Mouse (Mus musculus) G1E (cell line): Measurements from ENCODE around the gene Rnf216. TPM values are rescaled to one million over a fixed set of nuclear protein-coding genes. Genes with fewer than 3 reads are reported as not detected.
A peak's percentile ranks its signal among the peaks of the same experiment; 100 is the strongest.

ENCODE experiments used
- ATAC-seq: 2 replicates; pipeline ENCODE4 v1.8.0; 2016; ENCODE audit warnings: mild to moderate bottlenecking; ENCODE audit not compliant: insufficient number of reproducible peaks, poor library complexity, low FRiP score, severe bottlenecking; ENCODE audit errors: extremely low read depth
- DNase-seq: peaks from one replicate; pipeline ENCODE4 v3.0.0; 2012; ENCODE audit warnings: low spot score
- H3K27me3 ChIP-seq: 2 replicates; pipeline ENCODE4 v1.6.1; 2012; ENCODE audit warnings: mild to moderate bottlenecking, low read length, inconsistent platforms; ENCODE audit not compliant: insufficient read depth
- H3K36me3 ChIP-seq: replicated peaks from 2 replicates; pipeline ENCODE3; 2012; ENCODE audit warnings: mild to moderate bottlenecking, inconsistent platforms
- H3K4me1 ChIP-seq: 2 replicates; pipeline ENCODE4 v1.6.1; 2012; ENCODE audit warnings: low read depth, low read length, inconsistent platforms, mixed read lengths; ENCODE audit not compliant: insufficient read depth
- H3K4me3 ChIP-seq: 2 replicates; pipeline ENCODE4 v1.5.1; 2012; ENCODE audit warnings: low read depth, mild to moderate bottlenecking, inconsistent platforms, low read length, moderate library complexity, mixed read lengths
- H3K9me3 ChIP-seq: replicated peaks from 2 replicates; pipeline ENCODE4 v1.6.1; 2012; ENCODE audit warnings: inconsistent platforms
- CTCF ChIP-seq: IDR thresholded peaks from 2 replicates; pipeline ENCODE4 v1.5.1; 2012; ENCODE audit warnings: low read depth, low read length, inconsistent platforms, mixed read lengths
- GATA1 ChIP-seq: IDR thresholded peaks from 2 replicates; pipeline ENCODE4 v1.6.1; 2012; ENCODE audit warnings: borderline replicate concordance, low read length, inconsistent platforms, mixed read lengths
- GATA2 ChIP-seq: IDR thresholded peaks from 2 replicates; pipeline ENCODE4 v1.6.1; 2012; ENCODE audit warnings: low read depth, low read length, inconsistent platforms, borderline replicate concordance
- POLR2AphosphoS5 ChIP-seq: IDR thresholded peaks from 2 replicates; pipeline ENCODE4 v1.6.1; 2012; ENCODE audit warnings: low read depth, low read length, inconsistent platforms; ENCODE audit not compliant: insufficient replicate concordance
- TAL1 ChIP-seq: conservative IDR thresholded peaks from 2 replicates; pipeline ENCODE4 v1.6.1; 2012; ENCODE audit warnings: low read depth, low read length, inconsistent platforms, mixed read lengths
- polyA plus RNA-seq: library from polyadenylated mRNA; stranded (reverse); fragments of >175 nt; gene quantifications from 2 replicates; pipeline ENCODE4 v1.2.3, GENCODE M21; 2012
- total RNA-seq, 2 experiments: library from RNA; stranded (forward) in 1 of 2; stranded (reverse) in 1 of 2; fragments of 200-1000 nt in 1 of 2; fragments of >200 nt in 1 of 2; fragmentation: Nextera tagmentation in 1 of 2; gene quantifications; 2 replicates each; pipeline ENCODE4 v1.2.3; 2014 to 2017

Gene Rnf216
- total and polyA plus RNA-seq, 3 experiments, result 35.5 to 89.5 (median 54.9) TPM

DNA sequence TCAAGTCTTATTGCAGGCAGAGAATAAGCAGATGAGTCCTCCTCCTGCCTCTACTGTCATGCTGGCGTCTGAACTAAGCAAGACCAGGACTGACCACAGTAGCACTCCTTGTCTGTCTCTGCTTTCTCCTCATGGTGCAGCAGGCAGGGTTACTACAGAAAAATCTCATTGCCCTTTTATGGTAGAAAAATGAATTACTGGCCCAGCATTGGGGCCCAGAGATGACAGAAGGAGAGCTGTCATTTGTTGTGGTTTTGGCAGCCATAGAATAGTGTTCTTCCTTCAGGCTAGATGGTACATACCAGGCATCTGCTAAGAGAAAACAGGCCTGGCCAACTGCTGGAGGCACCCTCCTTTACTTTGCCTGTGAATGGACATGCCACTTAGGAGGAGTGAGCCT is 55.0 kb downstream of the Rnf216 start:
- Histone ChIP-seq H3K27me3 (no peaks in the 10 kb centered on the region), H3K4me3 (no peak overlapping the region; the same call in 1 of the 2 replicates), H3K9me3 (no peaks in the 10 kb centered on the region), H3K36me3 (peaks cover 63% of the 10 kb centered on the region), H3K4me1 (peaks cover 90% of the 10 kb centered on the region)
- ATAC-seq (no peak), DNase-seq (no peak)
- TF ChIP-seq GATA1 (no peak), TAL1 (no peak), POLR2AphosphoS5 (no peak), GATA2 (no peak), CTCF (no peak)

DNA sequence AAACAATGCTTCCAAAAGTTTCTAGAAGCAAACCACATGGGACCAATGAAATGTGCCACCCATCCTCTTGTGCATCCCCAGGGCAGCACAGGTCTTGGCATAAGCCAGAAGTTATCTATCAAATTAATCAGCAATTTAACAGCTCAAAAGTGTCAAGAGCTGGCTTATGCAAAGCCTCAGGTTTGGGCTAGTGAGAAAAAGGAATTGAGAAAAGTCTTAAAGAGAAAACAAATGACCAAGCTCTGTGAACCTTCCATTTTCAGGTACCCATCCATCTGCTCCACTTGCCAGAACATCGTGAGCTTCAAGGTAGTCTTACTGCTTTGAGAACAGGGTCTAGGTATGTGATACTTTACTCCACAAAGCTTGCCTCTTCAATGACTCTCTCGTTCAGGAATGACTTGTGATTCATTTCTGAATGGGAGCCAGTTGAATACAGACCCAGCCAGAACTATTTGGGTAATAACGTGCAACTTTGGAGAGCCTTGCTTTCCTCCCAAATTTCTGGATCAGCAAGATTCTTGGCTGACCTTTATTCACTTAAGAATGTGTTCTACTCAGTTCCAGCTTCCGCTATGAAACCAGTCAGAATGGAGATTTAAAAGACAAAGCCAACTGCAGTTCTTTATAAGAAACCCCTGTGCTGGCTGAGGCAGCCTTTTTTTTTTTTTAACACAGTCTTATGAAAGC is 56.5 kb downstream of the Rnf216 start:
- Histone ChIP-seq H3K36me3 (peaks cover 64% of the 10 kb centered on the region), H3K9me3 (no peaks in the 10 kb centered on the region), H3K4me3 (no peak overlapping the region; the same call in 1 of the 2 replicates), H3K4me1 (peaks cover 95% of the 10 kb centered on the region), H3K27me3 (no peaks in the 10 kb centered on the region)
- TF ChIP-seq CTCF, result no peak
- no peak for TF ChIP-seq POLR2AphosphoS5
- TF ChIP-seq GATA2, result no peak
- TF ChIP-seq GATA1, result no peak
- TF ChIP-seq TAL1, result no peak
- DNase-seq (no peak), ATAC-seq (no peak)

DNA sequence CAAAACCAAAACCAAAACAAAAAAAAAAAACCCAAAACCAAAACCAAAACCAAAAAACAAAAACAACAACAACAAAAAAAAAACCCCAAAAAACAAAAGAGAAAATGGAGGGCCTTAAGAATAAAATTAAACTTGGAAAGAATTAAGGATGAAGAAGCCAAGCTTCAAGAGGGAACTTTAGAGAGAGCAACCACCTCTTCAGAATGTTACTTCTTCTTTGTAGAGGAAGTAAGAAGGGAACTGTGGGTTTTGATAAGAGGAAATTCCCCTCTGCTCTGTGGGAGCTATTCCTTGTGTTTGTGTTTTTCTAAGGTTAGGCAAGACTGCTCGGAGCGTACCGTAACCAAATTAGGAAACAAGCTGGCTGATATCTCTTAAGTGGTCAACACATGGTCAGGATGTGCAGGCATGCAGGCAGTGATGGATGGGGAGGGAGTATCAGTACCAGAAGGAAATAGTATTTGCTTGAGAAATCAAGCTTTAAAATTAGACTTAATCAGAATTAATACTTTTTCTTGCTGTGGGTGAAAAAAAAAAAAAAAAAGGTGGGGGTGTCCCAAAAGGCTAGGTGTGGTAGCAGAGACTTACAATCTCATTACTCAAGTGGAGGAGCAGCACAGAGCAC is 57.2 kb downstream of the Rnf216 start:
- TF ChIP-seq TAL1, result peak; percentile 55
- TF ChIP-seq GATA1, result no peak
- DNase-seq, result peak; percentile 11
- H3K9me3 ChIP-seq, result no peaks in the 10 kb centered on the region
- H3K4me1 ChIP-seq, result peaks cover 93% of the 10 kb centered on the region
- H3K4me3 ChIP-seq, result no peak overlapping the region
- no peaks in the 10 kb centered on the region for H3K27me3 ChIP-seq
- peak; percentile 57 for ATAC-seq
- peaks cover 64% of the 10 kb centered on the region for H3K36me3 ChIP-seq

DNA sequence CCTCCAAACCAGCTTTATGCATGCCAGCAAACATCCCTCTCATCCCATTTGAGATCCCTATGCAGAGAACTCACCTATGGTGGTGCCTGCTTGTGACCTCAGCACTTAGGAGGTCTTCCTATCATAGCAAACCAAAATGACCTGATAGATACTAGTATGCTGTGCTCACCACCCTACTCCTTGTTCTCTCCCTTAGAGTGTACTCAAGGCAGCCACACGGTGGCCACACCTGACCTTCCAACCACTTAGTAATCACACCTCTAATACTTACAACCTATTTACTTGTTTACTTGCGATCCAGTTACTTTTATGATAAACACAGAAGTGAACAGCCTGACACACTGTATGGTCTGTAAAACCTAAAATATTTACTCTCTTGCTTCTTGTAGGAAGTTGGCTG is 58.1 kb downstream of the Rnf216 start:
- ATAC-seq (no peak), DNase-seq (no peak)
- H3K27me3 ChIP-seq, result no peaks in the 10 kb centered on the region
- peaks cover 91% of the 10 kb centered on the region for H3K4me1 ChIP-seq
- H3K4me3 ChIP-seq, result no peak overlapping the region
- no peaks in the 10 kb centered on the region for H3K9me3 ChIP-seq
- no peak for TF ChIP-seq TAL1
- TF ChIP-seq POLR2AphosphoS5, result no peak
- no peak for TF ChIP-seq GATA2
- no peak for TF ChIP-seq CTCF
- no peak for TF ChIP-seq GATA1
- H3K36me3 ChIP-seq, result peaks cover 66% of the 10 kb centered on the region

DNA sequence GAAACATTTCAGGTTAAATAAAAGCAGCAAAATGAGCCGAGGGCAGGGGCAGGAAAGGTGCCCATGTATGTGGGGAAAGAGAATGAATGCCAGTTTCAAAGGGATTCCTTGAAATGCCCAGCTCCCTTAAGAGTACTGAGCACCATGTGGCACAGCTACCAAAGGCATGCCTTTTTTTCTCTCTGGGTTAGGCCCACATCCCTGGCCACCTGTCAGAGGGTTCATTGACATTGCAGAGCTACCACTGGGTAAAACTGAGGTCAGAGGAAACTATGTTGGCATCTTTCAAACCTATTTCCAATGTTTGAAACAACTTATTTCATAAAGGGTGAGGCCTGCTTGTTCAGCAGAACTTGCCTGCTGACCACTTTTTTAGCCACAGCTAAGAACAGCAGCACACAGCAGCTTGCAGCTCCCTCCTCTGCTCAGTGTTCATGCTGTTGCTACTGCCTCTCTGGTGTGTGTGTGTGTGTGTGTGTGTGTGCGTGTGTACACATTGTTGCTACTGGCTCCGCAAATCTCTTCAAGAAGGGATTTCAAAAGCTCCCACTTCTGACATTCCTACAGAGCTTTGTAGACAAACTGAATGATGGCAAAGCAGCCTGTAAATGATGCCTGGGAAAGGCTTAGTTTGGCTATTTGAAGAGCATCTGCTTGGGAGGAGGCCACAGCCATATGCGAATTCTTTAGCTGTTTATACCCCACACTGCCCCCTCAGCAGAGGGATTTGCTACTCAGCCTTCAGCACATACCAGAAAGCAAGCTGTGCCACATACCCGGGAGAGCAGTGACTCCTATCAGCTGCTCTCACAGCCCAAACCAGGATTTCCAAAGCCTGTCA is 59.4 kb downstream of the Rnf216 start:
- TF ChIP-seq CTCF, result no peak
- no peak for DNase-seq
- peaks cover 85% of the 10 kb centered on the region for H3K4me1 ChIP-seq
- no peaks in the 10 kb centered on the region for H3K9me3 ChIP-seq
- H3K4me3 ChIP-seq, result no peak overlapping the region; the same call in 1 of the 2 replicates
- H3K36me3 ChIP-seq, result peaks cover 72% of the 10 kb centered on the region
- no peaks in the 10 kb centered on the region for H3K27me3 ChIP-seq
- no peak for ATAC-seq

DNA sequence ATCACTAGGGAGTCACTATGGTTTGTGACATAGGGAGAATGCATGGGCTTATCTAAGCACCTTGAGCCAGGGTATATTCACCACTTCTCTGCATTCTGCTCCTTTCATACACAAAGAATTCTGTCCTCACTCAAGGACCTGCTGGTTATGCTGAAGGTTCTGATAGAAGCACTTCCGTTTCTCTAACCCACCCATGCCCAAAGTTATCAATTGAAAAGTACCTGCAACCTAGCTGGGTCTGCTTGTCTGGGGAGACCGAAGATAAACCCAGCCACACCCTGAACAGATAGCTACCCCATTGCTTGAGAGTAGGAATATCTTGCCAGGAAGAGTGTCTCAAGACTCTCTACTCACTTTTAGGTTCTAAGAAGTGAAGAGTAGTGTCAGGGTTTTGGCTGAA is 60.1 kb downstream of the Rnf216 start:
- no peak for TF ChIP-seq POLR2AphosphoS5
- TF ChIP-seq CTCF, result no peak
- no peak for TF ChIP-seq GATA1
- TF ChIP-seq GATA2, result no peak
- no peak for TF ChIP-seq TAL1
- Histone ChIP-seq H3K4me1 (peaks cover 80% of the 10 kb centered on the region), H3K4me3 (peak overlapping the region; percentile 53; the same call in 1 of the 2 replicates), H3K36me3 (peaks cover 73% of the 10 kb centered on the region), H3K9me3 (no peaks in the 10 kb centered on the region), H3K27me3 (no peaks in the 10 kb centered on the region)
- peak; percentile 17 for DNase-seq
- ATAC-seq, result peak; percentile 54
